Comparison of ENCODE assay signal across 22 mouse cellular contexts in genomic region chr11:95216193-95216592, GRCm38 (mm10). TPM values are rescaled to one million over a fixed set of nuclear protein-coding genes. Genes with fewer than 3 reads are reported as not detected.
DNase-seq lines count a peak whose midpoint lies in the region; ATAC-seq and TF ChIP-seq lines count a peak whose summit lies in the region.
"Had no signal": no experiment of that assay in that cellular context is flagged by ENCODE, and none has a peak within 500 bp of the region (broad histone marks: within the 10 kb centered on the region; RNA-seq: fewer than 3 reads in every experiment).

No protein-coding gene starts in this region.

- H3K27me3 ChIP-seq in liver, embryonic 12.5 days (replicated peaks) = peaks cover 72% of the 10 kb centered on the region
- H3K27me3 ChIP-seq in E14TG2a.4 (ENCODE audit: insufficient read depth, low read length) = peaks cover 37% of the 10 kb centered on the region
- H3K27me3 ChIP-seq in midbrain, postnatal 0 days (ENCODE audit: insufficient read depth, low read length) = no peaks in the 10 kb centered on the region

- no peaks in the 10 kb centered on the region for H3K36me3 ChIP-seq in liver, embryonic 12.5 days
- H3K36me3 ChIP-seq in E14TG2a.4 (ENCODE audit: insufficient read depth, low read length) = no peaks in the 10 kb centered on the region
- H3K36me3 ChIP-seq in midbrain, postnatal 0 days (ENCODE audit: insufficient read depth, low read length) = no peaks in the 10 kb centered on the region
- H3K36me3 ChIP-seq: neural tube, embryonic 13.5 days had no signal

- no peak overlapping the region for H3K4me3 ChIP-seq in liver, embryonic 12.5 days
- H3K4me3 ChIP-seq in E14TG2a.4 (replicated peaks; ENCODE audit: low read length) = no peak overlapping the region
- H3K4me3 ChIP-seq in midbrain, postnatal 0 days (ENCODE audit: low read depth, low read length) = no peak overlapping the region
- H3K4me3 ChIP-seq: megakaryocyte, embryonic 14.5 days; neural tube, embryonic 13.5 days had no signal

- H3K4me2 ChIP-seq in liver, embryonic 12.5 days = no peak overlapping the region
- no peak overlapping the region for H3K4me2 ChIP-seq in midbrain, postnatal 0 days (ENCODE audit: low read depth, low read length, poor library complexity, severe bottlenecking)
- H3K4me2 ChIP-seq: neural tube, embryonic 13.5 days had no signal

- no peak overlapping the region for H3K9ac ChIP-seq in liver, embryonic 12.5 days
- no peak overlapping the region for H3K9ac ChIP-seq in midbrain, postnatal 0 days (replicated peaks; ENCODE audit: low read length, poor library complexity, severe bottlenecking)
- H3K9ac ChIP-seq: neural tube, embryonic 13.5 days had no signal

- no peak for ATAC-seq in CD4-positive, CD25-positive, alpha-beta regulatory T cell, adult 4 months
- no peak for ATAC-seq in liver, embryonic 12.5 days
- no peak for ATAC-seq in midbrain, postnatal 0 days (ENCODE audit: low FRiP score)

- H3K27ac ChIP-seq in liver, embryonic 12.5 days = no peak overlapping the region
- no peak overlapping the region for H3K27ac ChIP-seq in midbrain, postnatal 0 days (ENCODE audit: low read depth, low read length)
- H3K27ac ChIP-seq: neural tube, embryonic 13.5 days had no signal

- H3K9me3 ChIP-seq in liver, embryonic 12.5 days (replicated peaks) = no peaks in the 10 kb centered on the region
- H3K9me3 ChIP-seq in E14TG2a.4 (ENCODE audit: low read length) = no peaks in the 10 kb centered on the region
- H3K9me3 ChIP-seq in midbrain, postnatal 0 days (ENCODE audit: low read length) = no peaks in the 10 kb centered on the region
- H3K9me3 ChIP-seq: megakaryocyte, embryonic 14.5 days; neural tube, embryonic 13.5 days had no signal

- peaks cover 6% of the 10 kb centered on the region; the same call in 1 of the 2 replicates for H3K4me1 ChIP-seq in liver, embryonic 12.5 days
- H3K4me1 ChIP-seq in E14TG2a.4 (replicated peaks; ENCODE audit: low read depth, low read length) = peaks cover 37% of the 10 kb centered on the region
- H3K4me1 ChIP-seq in midbrain, postnatal 0 days (ENCODE audit: insufficient read depth, low read length) = no peaks in the 10 kb centered on the region

- 38% methylated on average over 3 of the region's 3 CpGs for WGBS in liver, embryonic 12.5 days (ENCODE audit: insufficient replicate concordance)
- 59% methylated on average over 3 of the region's 3 CpGs for WGBS in midbrain, postnatal 0 days

- peak; percentile 18 for DNase-seq in CD4-positive, CD25-positive, alpha-beta regulatory T cell, adult 2 months (ENCODE audit: low read depth, low spot score)
- peak; percentile 34 for DNase-seq in liver
- peak; percentile 25 for DNase-seq in induced T-regulatory cell, adult 2 months (ENCODE audit: low read depth)
- no peak for DNase-seq in midbrain, postnatal 0 days (ENCODE audit: low spot score)
- no peak for DNase-seq in B cell, adult 2 months
- DNase-seq: cerebellum, postnatal 14 days; kidney, postnatal 25 days; left cerebral cortex, postnatal 4 days; right cerebral cortex, postnatal 25 days; thymus, postnatal 25 days had no signal

- TF ChIP-seq CTCF in E14TG2a.4 (conservative IDR thresholded peaks at IDR 0.05; ENCODE audit: low read length) = peak; percentile 56
- no peak for TF ChIP-seq CTCF in midbrain, postnatal 0 days (IDR thresholded peaks at IDR 0.05)

RNA-seq across cellular contexts. Expression of gene Tac4, which starts 45.1 kb away (rescaled TPM):
- not detected for polyA plus RNA-seq in CD4-positive, CD25-positive, alpha-beta regulatory T cell, adult 4 months (2017; shearing (Covaris generic))
- 0.10 TPM in 1 of 2 replicates, not detected in the other for polyA plus RNA-seq in liver, embryonic 12.5 days (2016; fragmentation: Nextera tagmentation; extraction: Ambion mirVana)
- total RNA-seq in midbrain, postnatal 0 days (2014; rRNA removed) = not detected in 2 replicates
- polyA plus RNA-seq in midbrain, postnatal 0 days (2015; fragmentation: Nextera tagmentation; extraction: Ambion mirVana) = not detected in 2 replicates
- total RNA-seq: gastrocnemius, postnatal 4 days; hematopoietic stem cell, adult 5-6 weeks; layer of hippocampus, postnatal 14 days; left cerebral cortex, postnatal 4 days; monocyte, adult 5-6 weeks had no signal
- polyA plus RNA-seq: embryonic facial prominence, embryonic 11.5 days; heart, embryonic 14.5 days; liver, embryonic 16.5 days had no signal

Comparison
In these comparisons a context has a peak if more than half of its experiments do, and no peak if none do; other contexts are left out.
1. DNase-seq: peak in CD4-positive, CD25-positive, alpha-beta regulatory T cell, adult 2 months (single experiment), liver (single experiment) and induced T-regulatory cell, adult 2 months (single experiment); none in midbrain, postnatal 0 days (single experiment) and B cell, adult 2 months (0 of 2).